Mouse (Mus musculus): ENCODE measurements around the gene Scn5a.

GRCm38 (mm10) chr9:119576977-119577376 lies 1.8 kb downstream of the Scn5a start:
- TF ChIP-seq CTCF (conservative IDR thresholded peaks at IDR 0.05; ENCODE audit: low read length) (no peak), NANOG (IDR thresholded peaks at IDR 0.05; ENCODE audit: borderline replicate concordance, low read length) (no peak), POU5F1 (IDR thresholded peaks at IDR 0.05; ENCODE audit: borderline replicate concordance, low read length) (no peak)
